Mouse (Mus musculus): ENCODE results near the gene Tufm.

GRCm38 (mm10) chr7:126503273-126503878 lies 16.2 kb downstream of the Tufm start, which contains the start of gene Atxn2l:
- TF ChIP-seq CTCF (IDR thresholded peaks at IDR 0.05; ENCODE audit: control insufficient read depth, insufficient read depth, insufficient replicate concordance, low read depth, low read length) (no peak), POLR2A (IDR thresholded peaks at IDR 0.05; ENCODE audit: control insufficient read depth, low read depth, low read length) (peak; percentile 87)
